Mouse (Mus musculus): Measurements from ENCODE around the gene Btbd9.

- TF ChIP-seq CTCF (IDR thresholded peaks at IDR 0.05) (no peak), EP300 (IDR thresholded peaks at IDR 0.05) (no peak)
Observed at GRCm38 (mm10) chr17:30498376-30498719, 77.9 kb downstream of the Btbd9 start.
